Mouse (Mus musculus): ENCODE data around the gene Col16a1. TPM values are rescaled to one million over a fixed set of nuclear protein-coding genes. Genes with fewer than 3 reads are reported as not detected.

Col16a1 gene
- polyA plus RNA-seq, 1 experiment from 2014 or later = 3.1 TPM

DNA sequence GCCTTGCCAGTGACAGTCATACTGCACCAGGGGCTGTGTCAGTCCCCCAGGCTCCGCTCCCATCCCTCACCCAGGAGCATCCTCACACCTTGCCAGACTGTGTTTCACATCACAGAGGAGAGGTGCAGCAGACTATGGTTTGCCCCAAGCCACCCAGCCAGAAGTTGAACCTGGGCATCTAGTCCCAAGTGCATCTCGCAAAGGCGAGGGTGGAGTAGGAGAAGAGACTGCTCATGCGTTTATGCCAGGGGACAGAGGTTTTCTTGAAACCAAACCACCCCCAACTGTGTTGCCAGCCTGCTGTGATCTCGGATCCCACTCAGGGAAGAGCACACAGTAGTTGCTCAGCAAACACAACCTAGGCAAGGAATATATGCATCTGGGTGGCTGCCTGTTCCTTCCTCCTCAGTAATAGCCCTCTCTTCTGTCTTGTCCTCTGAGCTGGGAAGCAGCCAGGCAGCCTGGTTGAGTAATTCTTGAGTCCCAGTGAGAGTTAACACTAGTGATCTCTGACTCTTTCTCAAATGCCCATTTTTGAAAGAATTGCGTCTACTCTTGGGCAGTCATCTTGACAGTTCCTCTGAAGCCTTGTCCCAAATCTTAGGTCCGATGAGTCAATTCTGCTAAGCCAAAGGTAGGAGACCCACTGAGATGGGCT is 83.9 kb downstream of the Col16a1 start:
- Histone ChIP-seq H3K4me2 (no peak overlapping the region), H3K9me3 (replicated peaks) (no peaks in the 10 kb centered on the region), H3K36me3 (peaks cover 16% of the 10 kb centered on the region), H3K9ac (no peak overlapping the region), H3K4me3 (replicated peaks) (no peak overlapping the region), H3K27me3 (peaks cover 15% of the 10 kb centered on the region), H3K27ac (no peak overlapping the region), H3K4me1 (replicated peaks) (peaks cover 13% of the 10 kb centered on the region)
- DNase-seq = no peak
- 62% methylated on average over 7 of the region's 7 CpGs for WGBS (ENCODE audit: insufficient replicate concordance)
- no peak for ATAC-seq (ENCODE audit: low read depth)

DNA sequence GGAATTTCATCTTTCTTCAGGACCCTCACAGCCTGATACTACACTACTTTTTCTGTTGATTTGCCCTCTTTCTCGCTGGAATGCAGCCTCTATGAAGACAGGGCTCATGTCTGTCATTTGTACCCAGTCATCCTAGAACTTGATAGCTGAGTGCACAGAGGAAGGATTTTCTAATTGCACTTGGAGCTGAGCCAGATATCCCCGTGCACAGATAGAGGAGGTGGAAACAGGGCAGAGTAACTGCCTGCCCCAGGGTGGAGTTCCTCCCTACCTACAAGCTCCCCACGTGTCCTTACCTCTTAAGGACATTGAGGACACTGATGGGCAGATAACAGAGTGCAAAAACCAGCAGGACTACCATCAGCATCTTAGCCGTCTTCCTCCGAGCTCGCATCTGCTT is 85.8 kb downstream of the Col16a1 start:
- WGBS (ENCODE audit: insufficient replicate concordance) = 49% methylated on average over 6 of the region's 6 CpGs
- H3K4me1 ChIP-seq (replicated peaks) = peaks cover 8% of the 10 kb centered on the region
- no peaks in the 10 kb centered on the region for H3K9me3 ChIP-seq (replicated peaks)
- no peaks in the 10 kb centered on the region for H3K36me3 ChIP-seq
- H3K27ac ChIP-seq = no peak overlapping the region
- no peak for ATAC-seq (ENCODE audit: low read depth)
- H3K27me3 ChIP-seq = peaks cover 33% of the 10 kb centered on the region
- H3K4me3 ChIP-seq (replicated peaks) = no peak overlapping the region
- no peak overlapping the region for H3K4me2 ChIP-seq
- H3K9ac ChIP-seq = no peak overlapping the region
- no peak for DNase-seq

DNA sequence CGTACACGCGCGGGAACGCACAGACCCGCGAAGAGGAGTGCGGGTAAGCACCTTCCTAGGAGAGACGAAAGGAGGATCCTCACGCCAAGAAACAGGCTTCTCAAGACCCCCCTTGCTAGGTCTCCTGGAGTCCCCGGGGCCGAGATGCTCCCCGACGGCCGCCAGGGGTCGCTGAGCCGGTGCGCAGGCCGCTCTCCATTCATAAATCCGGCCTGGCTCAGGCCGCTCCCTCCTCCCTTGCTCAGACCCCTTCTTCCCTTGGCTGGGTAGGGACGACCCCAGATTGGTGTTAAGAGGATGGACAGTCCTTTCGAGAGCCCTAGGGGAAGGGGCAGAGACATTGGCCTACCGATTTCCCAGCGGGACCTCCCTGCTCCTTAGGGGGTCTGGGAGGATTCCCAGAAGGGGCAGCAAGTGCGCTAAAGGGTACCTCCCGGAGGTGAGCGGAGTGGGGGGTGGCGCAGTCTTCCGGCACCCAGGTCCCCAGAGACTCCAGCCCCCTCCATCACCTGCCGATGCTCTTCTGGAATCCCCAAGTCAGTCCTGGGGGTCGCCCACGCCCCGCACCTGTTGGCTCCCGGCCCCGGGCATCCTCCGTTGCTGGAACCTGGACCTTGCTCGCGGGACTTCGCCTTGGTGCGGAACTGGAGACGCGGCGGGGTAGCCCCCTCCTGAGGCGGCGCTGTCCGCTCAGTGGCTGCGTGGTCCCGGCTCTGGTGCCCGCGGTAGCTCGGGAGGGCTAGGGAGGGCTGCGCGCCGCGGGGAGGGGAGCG is 91.0 kb downstream of the Col16a1 start:
- 0 out of 2 replicates have a peak overlapping the region, but pooled peaks have one; percentile 8 for H3K4me3 ChIP-seq (replicated peaks)
- no peaks in the 10 kb centered on the region for H3K9me3 ChIP-seq (replicated peaks)
- no peaks in the 10 kb centered on the region for H3K36me3 ChIP-seq
- peak overlapping the region; percentile 36 for H3K4me2 ChIP-seq
- H3K27me3 ChIP-seq = peaks cover 79% of the 10 kb centered on the region
- WGBS (ENCODE audit: insufficient replicate concordance) = 2% methylated on average over 56 of the region's 57 CpGs
- H3K9ac ChIP-seq = no peak overlapping the region
- no peak overlapping the region for H3K27ac ChIP-seq
- DNase-seq (peak; percentile 31), ATAC-seq (ENCODE audit: low read depth) (no peak)
- 0 out of 2 replicates have a peak, but pooled peaks cover 9% of the 10 kb centered on the region for H3K4me1 ChIP-seq (replicated peaks)

DNA sequence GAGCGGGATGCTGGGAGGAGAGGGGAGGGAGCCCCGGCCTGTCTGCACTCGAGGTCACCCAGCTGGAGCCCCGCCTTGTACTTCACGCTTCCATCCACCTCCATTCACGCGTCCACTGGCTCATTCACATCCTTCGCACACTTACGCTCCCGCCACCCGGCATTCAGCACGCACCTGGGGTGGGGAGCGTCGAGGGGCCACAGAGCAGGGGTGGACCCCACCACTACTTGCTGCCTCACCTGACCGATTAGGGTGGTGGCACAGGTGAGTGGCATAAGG is 91.5 kb downstream of the Col16a1 start, which contains the start of gene Hcrtr1:
Gene Hcrtr1, minus strand, starts transcription at position 146 of the 279 bp plus-strand sequence.
- 0 out of 2 replicates have a peak within 1 kb of the TSS, but pooled peaks have one; percentile 8 for H3K4me3 ChIP-seq (replicated peaks)
- no peaks in the 10 kb centered on the region for H3K9me3 ChIP-seq (replicated peaks)
- DNase-seq (no peak), ATAC-seq (ENCODE audit: low read depth) (no peak)
- H3K27ac ChIP-seq = no peak within 1 kb of the TSS
- peak within 1 kb of the TSS; percentile 36 for H3K4me2 ChIP-seq
- 3% methylated on average over 13 of the region's 15 CpGs for WGBS (ENCODE audit: insufficient replicate concordance)
- H3K9ac ChIP-seq = no peak within 1 kb of the TSS
- no peaks in the 10 kb centered on the region for H3K36me3 ChIP-seq
- 0 out of 2 replicates have a peak, but pooled peaks cover 9% of the 10 kb centered on the region for H3K4me1 ChIP-seq (replicated peaks)
- peaks cover 81% of the 10 kb centered on the region for H3K27me3 ChIP-seq

DNA sequence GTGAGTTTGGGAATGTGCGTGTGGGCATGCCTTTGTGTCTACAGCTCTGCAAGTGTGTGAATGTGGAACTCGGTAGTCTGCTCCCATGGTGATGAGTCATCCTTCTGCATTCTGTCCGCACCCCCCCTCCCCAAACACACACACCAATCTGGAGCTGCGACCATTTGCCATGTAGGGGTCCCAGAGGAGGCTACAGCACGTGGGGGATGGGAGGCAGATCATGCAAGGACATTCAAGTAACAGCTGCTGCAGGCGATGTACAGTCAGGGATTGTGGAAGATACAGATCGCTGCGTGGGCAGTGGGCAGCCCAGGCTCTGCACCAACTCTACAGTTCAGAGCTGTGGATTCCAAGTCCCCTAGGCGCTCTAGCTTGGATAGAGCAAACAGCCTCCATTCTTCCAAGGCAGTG is 93.4 kb downstream of the Col16a1 start:
- Histone ChIP-seq H3K4me3 (replicated peaks) (no peak overlapping the region), H3K27ac (no peak overlapping the region), H3K4me2 (no peak overlapping the region), H3K9me3 (replicated peaks) (no peaks in the 10 kb centered on the region), H3K27me3 (peaks cover 71% of the 10 kb centered on the region), H3K9ac (no peak overlapping the region), H3K36me3 (no peaks in the 10 kb centered on the region), H3K4me1 (replicated peaks) (0 out of 2 replicates have a peak, but pooled peaks cover 9% of the 10 kb centered on the region)
- DNase-seq = no peak
- ATAC-seq (ENCODE audit: low read depth) = no peak
- WGBS (ENCODE audit: insufficient replicate concordance) = 40% methylated on average over 9 of the region's 9 CpGs

DNA sequence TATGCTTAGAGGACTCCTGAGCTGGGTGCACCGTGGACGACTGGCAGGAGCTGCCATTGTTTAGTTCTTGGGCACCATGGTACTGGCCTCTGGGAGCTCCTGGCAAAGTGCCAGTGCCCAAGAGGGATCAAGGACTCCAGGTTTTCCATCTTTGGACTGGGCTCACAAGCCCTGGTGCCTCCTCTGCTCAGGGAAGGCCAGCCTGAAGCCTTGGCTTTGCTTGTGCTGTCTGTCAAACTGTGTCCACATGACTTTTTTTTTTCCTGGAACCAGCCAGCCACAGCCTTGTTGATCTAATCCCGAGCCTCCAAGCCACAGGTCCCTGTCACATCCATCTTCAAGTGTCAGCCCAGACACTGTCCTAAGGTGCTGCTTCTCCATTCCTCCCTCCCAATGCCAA is 94.1 kb downstream of the Col16a1 start:
- ATAC-seq (ENCODE audit: low read depth) (no peak), DNase-seq (no peak)
- 48% methylated on average over 3 of the region's 3 CpGs for WGBS (ENCODE audit: insufficient replicate concordance)
- Histone ChIP-seq H3K4me1 (replicated peaks) (0 out of 2 replicates have a peak, but pooled peaks cover 9% of the 10 kb centered on the region), H3K27me3 (peaks cover 64% of the 10 kb centered on the region), H3K4me3 (replicated peaks) (no peak overlapping the region), H3K36me3 (no peaks in the 10 kb centered on the region), H3K4me2 (no peak overlapping the region), H3K9ac (no peak overlapping the region), H3K27ac (no peak overlapping the region), H3K9me3 (replicated peaks) (no peaks in the 10 kb centered on the region)

DNA sequence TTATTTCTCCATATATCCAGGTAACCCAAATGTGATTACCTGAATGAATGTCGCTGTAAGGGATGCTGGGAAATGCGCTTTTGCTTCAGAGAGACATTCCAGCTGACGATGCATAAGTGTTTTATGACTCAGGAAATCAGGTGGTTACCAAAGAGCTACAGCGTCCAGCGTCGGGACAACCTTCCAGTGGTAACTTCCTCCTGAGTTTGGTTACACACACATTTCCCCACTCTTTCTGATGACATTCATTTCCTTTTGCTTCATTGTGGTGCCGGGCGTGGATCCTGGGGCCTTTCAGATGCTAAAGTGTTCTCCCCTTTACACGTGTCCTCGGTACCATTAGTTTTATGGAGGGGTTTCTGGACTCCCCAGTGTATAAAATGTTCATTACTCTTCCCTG is 100.8 kb downstream of the Col16a1 start:
- no peaks in the 10 kb centered on the region for H3K36me3 ChIP-seq
- peaks cover 40% of the 10 kb centered on the region for H3K27me3 ChIP-seq
- no peak overlapping the region for H3K4me3 ChIP-seq (replicated peaks)
- ATAC-seq (ENCODE audit: low read depth) (no peak), DNase-seq (no peak)
- H3K4me2 ChIP-seq = no peak overlapping the region
- no peak overlapping the region for H3K27ac ChIP-seq
- no peak overlapping the region for H3K9ac ChIP-seq
- WGBS (ENCODE audit: insufficient replicate concordance) = 31% methylated on average over 10 of the region's 10 CpGs
- H3K4me1 ChIP-seq (replicated peaks) = no peaks in the 10 kb centered on the region
- no peaks in the 10 kb centered on the region for H3K9me3 ChIP-seq (replicated peaks)

Other genes with a start within 250 kb of the Col16a1 start
- gene Ptp4a2, start 236.6 kb upstream of the Col16a1 start, polyA plus RNA-seq (2015; fragmentation: Nextera tagmentation; extraction: Ambion mirVana) = 236 and 269 TPM in 2 replicates
- not detected in 2 replicates for gene Spocd1, start 118.6 kb upstream of the Col16a1 start, polyA plus RNA-seq (2015; fragmentation: Nextera tagmentation; extraction: Ambion mirVana)
- 0.03 and 0.27 TPM in 2 replicates for gene Adgrb2, start 63.0 kb upstream of the Col16a1 start, polyA plus RNA-seq (2015; fragmentation: Nextera tagmentation; extraction: Ambion mirVana)
- gene Pef1, start 54.7 kb downstream of the Col16a1 start, polyA plus RNA-seq (2015; fragmentation: Nextera tagmentation; extraction: Ambion mirVana) = 41.0 and 41.3 TPM in 2 replicates
- gene Hcrtr1, start 91.5 kb downstream of the Col16a1 start, polyA plus RNA-seq (2015; fragmentation: Nextera tagmentation; extraction: Ambion mirVana) = 0.05 TPM in 1 of 2 replicates, not detected in the other
- 32.9 and 34.6 TPM in 2 replicates for gene Tinagl1, start 127.3 kb downstream of the Col16a1 start, polyA plus RNA-seq (2015; fragmentation: Nextera tagmentation; extraction: Ambion mirVana)
- not detected in 2 replicates for gene Gm853, start 174.6 kb downstream of the Col16a1 start, polyA plus RNA-seq (2015; fragmentation: Nextera tagmentation; extraction: Ambion mirVana)
- gene Serinc2, start 231.4 kb downstream of the Col16a1 start, polyA plus RNA-seq (2015; fragmentation: Nextera tagmentation; extraction: Ambion mirVana) = 0.99 and 1.6 TPM in 2 replicates